Mouse (Mus musculus) heart, postnatal 10 days (tissue): ENCODE measurements at regions not wholly inside any gene's neighbourhood (a gene's known extent, or its start where the extent isn't known, plus 50 kb on each side); places are given as distances from the start of the nearest gene placed in this dataset.

Experiments
- DNase-seq, 2 experiments: peaks; one replicate each; pipeline ENCODE4 v3.0.0; 2021
- intact Hi-C: fragments of 180-260 bp; cut with DNase I; formaldehyde crosslinking; loops from one replicate; pipeline ENCODE4 v1.15.1; 2025

- DNase-seq = peak; percentile 25 to 26
- intact Hi-C loops = no loop called here
Observed at GRCm38 (mm10) chr6:147199955-147200354, 64.0 kb downstream of the Pthlh start.

DNA sequence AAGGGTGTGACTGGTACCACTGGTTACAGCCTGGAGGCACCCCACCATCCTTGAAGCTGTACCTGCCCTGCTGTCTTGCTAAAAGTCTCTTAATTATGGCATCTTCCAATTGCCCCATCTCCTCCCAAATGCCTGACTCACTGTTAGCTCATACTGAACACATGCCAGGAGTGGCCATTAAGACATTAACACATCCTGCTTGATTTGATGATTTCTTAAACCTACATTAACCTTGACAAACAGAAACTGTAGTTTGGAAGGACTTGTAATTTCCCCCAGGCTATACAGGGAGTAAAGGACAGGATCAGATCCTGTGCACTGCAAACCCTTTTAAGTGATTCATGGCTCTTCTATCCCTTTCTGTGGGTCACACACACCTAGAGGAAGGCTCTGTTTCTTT lies 64.6 kb downstream of the Pthlh start:
- no peak for DNase-seq
- intact Hi-C loops = no loop called here

GRCm38 (mm10) chr6:147196432-147196831 lies 67.6 kb downstream of the Pthlh start:
- DNase-seq = no peak
- intact Hi-C loops = no loop called here

DNA sequence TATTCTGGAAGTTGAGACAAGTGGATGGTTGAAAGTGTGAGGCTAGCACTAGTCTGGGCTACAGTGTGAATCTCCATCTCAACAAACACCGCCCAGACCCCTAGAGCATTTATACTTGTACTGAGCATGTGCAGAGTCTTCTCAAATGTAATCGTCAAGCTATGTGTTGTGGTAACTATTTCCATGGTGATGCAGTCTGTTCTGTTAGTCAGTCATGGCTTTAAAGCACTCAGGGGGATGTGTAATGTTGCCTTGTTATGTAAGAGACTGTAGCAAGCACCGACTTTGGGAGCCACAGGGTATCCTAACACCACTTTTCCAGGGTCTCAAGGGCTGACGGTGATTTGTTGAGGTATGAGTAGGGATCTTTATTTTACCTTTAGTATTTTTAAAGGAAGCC lies 68.7 kb downstream of the Pthlh start:
- no peak for DNase-seq
- intact Hi-C loops = no loop called here

- intact Hi-C loops = no loop called here
- DNase-seq = no peak
Observed at GRCm38 (mm10) chr6:147187710-147188109, 76.3 kb downstream of the Pthlh start.

DNA sequence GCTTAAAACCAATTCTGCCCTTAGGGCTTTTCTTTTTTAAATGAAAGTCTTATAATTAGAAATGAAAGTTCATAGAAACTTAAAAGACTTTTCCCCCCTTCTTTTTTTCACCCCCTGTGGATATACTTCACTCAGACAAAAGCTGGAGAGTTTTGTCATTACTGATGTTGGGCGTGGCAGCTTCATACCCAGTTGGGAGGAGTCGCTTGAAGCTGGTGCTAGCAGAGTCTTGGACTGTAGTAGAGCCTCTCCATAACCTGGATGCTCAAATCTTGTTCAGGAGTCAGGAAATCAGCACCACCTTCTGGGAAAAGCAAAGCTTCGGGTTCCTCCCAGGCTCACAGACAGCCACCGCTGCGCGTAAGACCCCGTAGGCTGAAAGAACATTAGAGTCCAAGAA lies 85.7 kb downstream of the Pthlh start:
- DNase-seq = no peak
- intact Hi-C loops = no loop called here

DNA sequence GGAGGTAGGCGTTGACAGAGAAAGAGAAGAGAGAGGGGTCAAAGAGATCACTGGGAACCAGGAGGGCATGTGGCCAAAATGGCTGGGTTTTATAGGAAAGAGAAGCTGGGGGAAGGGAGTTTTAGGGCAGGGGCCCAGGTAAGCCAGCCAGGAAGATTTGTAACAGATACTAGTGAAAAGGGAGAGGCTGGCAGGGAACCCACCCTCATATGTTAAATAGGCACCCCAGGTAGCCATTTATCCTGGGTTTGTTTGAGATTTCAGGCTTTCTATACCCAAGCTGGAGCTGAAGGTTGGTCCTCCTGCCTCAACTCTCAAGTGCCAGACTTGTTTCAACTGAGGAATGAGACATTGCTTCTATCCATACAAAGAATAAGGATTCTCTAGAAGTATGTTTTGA lies 85.0 kb downstream of the Klhl42 start:
- no peak for DNase-seq
- intact Hi-C loops = no loop called here
